Mouse (Mus musculus) megakaryocyte-erythroid progenitor cell, adult 5-6 weeks (primary cell): ENCODE results near the gene Ints11. TPM values are rescaled to one million over a fixed set of nuclear protein-coding genes. Genes with fewer than 3 reads are reported as not detected.

Source experiments
- ATAC-seq: replicated peaks from 2 replicates; pipeline ENCODE4 v1.8.0; 2016; ENCODE audit warnings: mild to moderate bottlenecking, inconsistent platforms; ENCODE audit not compliant: severe bottlenecking, poor library complexity, low FRiP score, low TSS enrichment
- total RNA-seq, 2 experiments: library from RNA; stranded (forward) in 1 of 2; stranded (reverse) in 1 of 2; fragments of 200-1000, 215-1000 nt in 1 of 2; fragments of >200 nt in 1 of 2; fragmentation: Nextera tagmentation in 1 of 2; gene quantifications; 2 replicates each; pipeline ENCODE4 v1.2.3; 2014 to 2017

The Ints11 gene
- total RNA-seq, 2 experiments from 2014 or later, result 31.3 to 65.3 TPM

DNA sequence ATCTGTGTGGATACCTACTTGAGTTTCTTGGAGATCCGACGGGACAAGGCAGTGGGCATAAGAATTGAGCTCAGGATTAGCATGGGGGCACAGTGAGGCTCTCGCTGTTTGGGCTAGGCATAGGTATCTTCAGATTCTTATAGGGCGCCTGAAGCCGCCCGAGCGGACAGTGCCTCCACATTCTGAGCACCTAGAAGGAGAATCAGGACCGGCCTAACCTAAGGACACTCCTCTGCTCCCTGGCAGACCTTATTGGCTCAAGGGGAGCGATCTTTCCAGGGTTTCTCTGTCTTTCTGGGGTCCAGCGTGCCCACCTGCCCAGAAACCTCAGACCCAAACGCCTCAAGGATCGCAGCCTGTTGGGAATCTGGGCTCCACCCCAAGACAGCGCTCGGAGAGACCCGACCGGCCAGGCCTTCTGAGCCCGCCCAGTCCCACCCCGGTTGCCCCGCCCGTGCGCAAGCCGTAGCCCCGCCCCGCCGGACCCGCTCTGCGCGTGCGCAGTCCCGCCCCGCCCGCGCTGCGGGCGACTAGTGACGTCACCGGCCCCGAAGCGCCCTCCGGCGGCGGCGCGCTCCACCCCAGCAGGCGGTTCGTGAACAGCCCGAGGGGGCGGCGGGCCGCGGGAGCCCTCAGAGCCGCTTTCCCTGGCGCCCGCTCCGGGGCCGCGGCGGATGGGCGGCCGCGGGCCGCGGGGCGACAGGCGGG, 22.3 kb upstream of the Ints11 start, which contains the start of gene Dvl1:
Dvl1 (plus strand) TSS at position 532 of the 708 bp plus-strand sequence.
- ATAC-seq, result peak; percentile 53

DNA sequence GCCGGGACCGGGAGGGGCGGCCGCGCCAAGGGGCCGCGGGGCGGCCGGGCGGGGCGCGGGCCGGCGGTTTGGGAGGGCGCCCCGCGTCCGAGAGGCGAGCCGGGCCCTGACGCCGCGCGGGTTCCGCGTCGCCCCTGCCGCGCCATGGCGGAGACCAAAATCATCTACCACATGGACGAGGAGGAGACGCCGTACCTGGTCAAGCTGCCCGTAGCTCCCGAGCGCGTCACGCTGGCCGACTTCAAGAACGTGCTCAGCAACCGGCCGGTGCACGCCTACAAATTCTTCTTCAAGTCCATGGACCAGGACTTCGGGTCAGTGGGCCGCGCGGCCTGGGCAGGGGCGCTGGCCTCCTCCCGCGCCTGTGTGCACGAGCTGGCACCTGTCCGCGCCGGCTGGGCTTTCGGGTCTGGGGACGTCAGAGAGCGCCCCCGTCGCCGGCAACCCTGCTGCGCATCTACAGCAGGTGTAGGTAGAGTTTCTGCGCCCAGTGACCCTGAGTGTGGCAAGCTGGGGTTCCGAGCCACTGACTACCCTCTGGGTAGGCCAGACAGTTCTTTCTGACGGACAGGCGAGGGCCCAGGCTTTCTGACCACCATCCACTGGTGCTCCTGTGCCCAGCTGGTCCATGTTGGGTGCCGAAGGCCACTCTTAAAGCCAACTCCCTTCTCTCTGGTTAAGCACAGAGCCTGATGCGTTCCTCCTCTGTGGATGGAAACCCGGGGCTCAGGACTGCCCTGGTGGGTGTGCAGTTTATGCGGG, 21.6 kb upstream of the Ints11 start:
- ATAC-seq, result peak; percentile 19; the same call in 1 of the 2 replicates

DNA sequence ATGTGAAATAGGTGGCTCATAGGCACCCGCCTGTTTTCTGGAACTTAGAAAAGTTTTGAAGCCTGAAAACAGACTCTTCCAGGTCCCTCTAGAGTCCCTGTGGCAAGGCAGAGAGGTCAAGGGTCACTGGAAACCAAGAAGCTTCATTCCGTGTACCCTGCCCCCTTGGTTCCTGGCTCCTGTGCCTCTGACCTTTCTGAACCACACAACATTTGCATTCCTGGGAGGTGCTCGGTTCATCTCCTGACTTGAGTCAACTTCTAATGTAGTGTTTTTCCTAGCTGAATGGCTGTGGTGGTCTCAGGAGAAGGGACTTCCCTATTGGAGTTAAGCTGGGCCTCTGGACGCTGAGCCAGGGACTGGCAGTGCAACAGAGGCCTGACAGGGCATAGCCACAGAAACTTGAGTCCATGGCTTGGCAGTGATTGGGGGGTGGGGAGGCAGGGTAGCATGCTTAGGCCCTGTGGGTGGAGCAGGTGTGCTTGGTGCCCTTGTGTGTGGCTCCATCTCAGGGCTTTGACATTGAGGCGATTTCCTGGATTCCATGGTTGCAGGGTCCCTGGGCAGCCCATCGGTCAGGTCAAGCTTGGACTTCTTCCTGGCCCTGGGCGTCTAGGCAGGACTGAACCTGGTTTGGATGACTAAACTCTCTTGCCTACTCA, 20.8 kb upstream of the Ints11 start:
- ATAC-seq, result 0 out of 2 replicates have a peak, but pooled peaks have one; percentile 13

DNA sequence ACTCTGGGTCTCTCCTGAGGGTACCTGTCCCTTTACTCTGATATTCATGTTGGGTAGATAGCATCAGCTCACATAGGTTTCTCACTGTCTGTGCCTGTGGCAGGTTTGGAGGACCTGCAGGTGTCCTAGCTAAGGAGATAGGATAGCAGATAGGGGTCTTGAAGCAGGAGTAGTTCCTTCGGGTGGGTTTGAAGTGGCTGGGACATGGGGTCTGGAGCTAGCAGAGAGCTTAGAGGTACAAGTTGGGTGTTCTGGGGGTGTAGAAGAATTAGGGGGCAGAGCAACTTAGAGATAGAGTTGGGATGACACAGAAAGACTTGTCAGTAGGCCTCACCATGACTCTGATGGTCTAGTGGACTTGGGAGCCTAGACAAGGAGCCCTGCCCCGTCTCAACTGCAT, 20.0 kb upstream of the Ints11 start:
- ATAC-seq, result no peak

GRCm38 (mm10) chr4:155849792-155850451, 19.4 kb upstream of the Ints11 start:
- ATAC-seq, result no peak

GRCm38 (mm10) chr4:155851368-155851767, 18.0 kb upstream of the Ints11 start:
- ATAC-seq, result no peak

DNA sequence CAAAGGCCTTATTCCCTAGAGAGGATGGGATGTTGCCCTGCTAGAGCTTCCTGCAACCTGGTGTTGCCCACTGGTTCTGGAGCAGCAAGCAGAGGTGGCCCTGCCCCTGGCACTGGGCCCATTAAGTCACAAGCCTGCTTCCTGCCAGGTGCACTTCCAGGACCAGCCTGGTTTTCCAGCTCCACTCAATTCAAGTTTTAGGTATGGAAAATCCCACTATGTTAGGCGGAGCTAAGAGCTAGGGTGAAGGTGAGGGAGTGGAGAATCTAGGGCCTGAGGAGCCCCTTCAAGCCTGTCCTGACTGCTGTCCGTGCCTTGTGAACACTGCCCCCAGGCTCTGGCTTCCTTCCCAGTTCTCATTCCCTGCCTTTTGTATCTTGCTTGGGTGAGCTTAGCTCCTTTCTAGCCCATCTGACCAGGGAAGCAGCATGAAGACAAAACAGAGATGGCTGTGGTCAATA, 17.4 kb upstream of the Ints11 start:
- ATAC-seq, result no peak

GRCm38 (mm10) chr4:155853421-155853820, 15.9 kb upstream of the Ints11 start:
- ATAC-seq, result no peak

- no peak for ATAC-seq
These were observed 14.4 kb upstream of the Ints11 start for GRCm38 (mm10) chr4:155854991-155855390.

- ATAC-seq, result no peak
These were observed 13.3 kb upstream of the Ints11 start for GRCm38 (mm10) chr4:155856071-155856470.

GRCm38 (mm10) chr4:155856881-155857280, 12.5 kb upstream of the Ints11 start:
- ATAC-seq, result 0 out of 2 replicates have a peak, but pooled peaks have one; percentile 17

DNA sequence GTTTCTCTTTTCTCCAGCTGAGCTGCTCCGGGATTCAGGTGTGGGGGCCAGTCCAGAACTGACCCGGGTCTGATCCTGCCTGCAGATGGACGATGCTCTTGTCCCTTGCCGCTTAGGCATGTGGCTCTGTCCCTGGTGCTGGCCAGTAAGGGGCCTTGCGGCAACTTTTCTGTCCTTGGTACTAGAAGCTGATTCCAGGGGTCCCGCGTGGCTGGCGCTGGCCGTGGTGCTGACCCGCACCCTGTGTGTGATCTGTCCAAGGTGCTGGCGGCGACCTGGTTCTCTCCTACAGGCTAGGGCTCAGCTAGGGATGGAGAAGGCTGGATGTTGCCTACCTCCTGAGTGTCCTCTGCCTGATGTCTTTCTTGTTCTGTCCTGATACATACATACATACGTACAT, 10.0 kb upstream of the Ints11 start:
- ATAC-seq, result peak; percentile 32; the same call in 1 of the 2 replicates

DNA sequence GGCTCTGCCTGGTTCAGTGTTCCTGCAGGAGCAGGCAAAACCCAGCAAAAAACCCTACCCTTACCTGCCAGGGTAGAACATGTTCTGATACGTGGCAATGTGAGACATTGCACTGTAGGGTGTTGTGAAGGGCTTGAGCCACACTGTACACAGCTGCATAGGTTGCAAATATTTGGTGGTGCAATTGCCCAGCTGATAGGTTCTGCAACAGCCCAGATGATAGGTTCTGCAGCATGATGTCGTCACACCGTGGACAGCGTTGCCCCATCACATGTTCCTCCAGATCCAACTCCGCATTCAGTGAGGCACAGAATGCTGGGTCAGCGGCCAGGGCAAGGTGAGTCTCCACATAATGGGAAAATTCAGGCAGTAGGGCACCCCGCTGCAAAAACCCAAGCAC, 7.6 kb upstream of the Ints11 start:
- no peak for ATAC-seq

DNA sequence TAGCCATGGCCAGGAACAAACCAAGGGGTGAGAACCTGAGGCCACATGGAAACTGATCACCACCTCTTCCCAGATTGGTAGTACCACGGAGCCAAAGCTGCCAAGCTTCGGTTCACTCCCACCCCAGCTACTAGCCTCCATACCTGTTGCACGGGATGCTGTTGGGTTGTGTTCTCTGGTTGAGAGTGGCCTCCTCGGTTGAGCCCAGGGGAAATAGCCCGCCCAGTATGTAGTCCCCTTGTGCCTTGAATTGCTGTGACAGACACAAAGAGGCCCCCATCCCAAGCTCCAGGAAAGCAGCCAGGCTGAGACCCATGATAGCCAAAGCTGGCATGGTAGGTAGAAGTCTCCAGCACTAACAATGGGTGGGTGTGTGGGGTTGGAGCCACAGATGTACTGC, 6.3 kb upstream of the Ints11 start, which contains the start of gene Tas1r3:
Tas1r3 (minus strand) TSS at position 362 of the 400 bp plus-strand sequence.
- ATAC-seq, result no peak

DNA sequence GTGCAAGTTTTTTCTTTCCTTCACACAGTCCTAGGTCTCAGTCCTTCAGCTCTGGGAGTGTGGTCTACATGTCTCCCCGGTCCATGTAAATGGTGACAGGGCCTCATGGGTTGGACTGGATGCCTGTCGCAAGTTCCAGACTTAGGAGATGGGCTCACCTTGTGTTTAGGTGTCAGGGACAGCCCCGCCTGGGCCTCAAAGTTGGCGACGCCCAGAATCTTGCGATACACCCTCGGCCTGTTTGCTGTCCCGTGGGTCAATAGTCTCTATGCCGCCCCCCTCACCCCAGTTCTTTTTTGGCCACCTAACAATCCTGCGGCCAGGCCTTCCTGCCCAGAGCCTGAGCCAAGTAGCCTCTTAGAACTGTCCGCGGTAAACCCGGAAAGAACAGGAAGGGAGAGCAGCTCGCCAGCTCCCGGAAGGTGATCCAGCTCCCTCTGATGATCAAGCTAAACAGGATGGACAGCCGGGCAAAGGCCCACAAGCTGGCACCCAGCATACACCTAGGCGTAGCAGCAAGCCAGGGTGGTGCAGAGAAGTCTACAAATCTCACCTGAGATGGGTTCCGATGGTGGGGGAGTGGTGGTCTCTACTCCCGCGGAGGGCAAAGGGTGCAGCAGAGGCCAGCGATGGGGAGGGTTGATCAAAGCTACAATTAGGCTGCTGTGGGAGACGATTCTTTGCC, 590 bp upstream of the Ints11 start:
- ATAC-seq, result peak; percentile 36

DNA sequence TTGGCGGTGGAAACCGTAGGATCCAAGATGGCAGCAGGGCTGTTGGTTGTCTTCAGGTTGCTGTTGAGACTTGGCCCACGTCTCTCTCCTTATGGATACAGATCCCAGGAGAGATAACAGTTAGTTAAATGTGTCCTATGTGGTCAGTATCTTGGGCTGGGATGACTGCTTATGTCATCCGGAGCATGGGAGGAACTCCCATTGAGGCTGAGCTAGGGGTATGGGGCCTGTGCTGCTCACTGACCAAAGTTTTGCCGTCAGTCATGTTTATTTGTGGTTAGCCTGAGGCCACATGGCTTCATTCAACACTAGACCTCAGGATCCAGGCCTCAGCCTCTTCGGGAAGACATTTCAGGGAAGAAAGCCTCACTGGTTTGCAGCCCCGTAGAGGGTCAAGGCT, 2.1 kb downstream of the Ints11 start:
- ATAC-seq, result no peak

GRCm38 (mm10) chr4:155883587-155883986, 14.2 kb downstream of the Ints11 start:
- no peak for ATAC-seq

DNA sequence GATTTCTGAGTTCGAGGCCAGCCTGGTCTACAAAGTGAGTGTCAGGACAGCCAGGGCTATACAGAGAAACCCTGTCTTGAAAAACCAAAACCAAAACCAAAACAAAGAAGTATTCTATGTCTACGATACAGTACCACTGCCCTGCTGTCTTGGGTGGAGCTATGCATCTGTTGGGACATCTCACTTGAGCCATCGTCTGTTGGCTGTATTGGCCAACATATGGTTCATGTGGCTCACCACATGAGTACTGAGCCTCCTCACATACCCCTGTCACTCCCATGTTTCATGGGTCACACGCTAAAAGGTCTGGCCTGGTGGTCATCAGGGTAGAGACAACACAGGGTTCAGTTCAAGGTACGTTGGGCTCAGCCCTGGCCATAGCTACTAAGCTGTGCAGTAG, 17.0 kb downstream of the Ints11 start:
- ATAC-seq, result no peak

- ATAC-seq, result no peak
These were observed 18.3 kb downstream of the Ints11 start for GRCm38 (mm10) chr4:155887674-155888073.
